Mouse (Mus musculus) neural tube, embryonic 14.5 days (tissue): ENCODE results near the gene Cltc. TPM values are rescaled to one million over a fixed set of nuclear protein-coding genes. Genes with fewer than 3 reads are reported as not detected.
"Not testable (repeated sequence)": the region's sequence is repeated elsewhere in the genome, so short reads cannot be mapped to it uniquely, and the experiment has no call there.

ENCODE experiments used
- ATAC-seq: fragments of 200-750 bp; cut with Nextera tagmentation; 2 replicates; pipeline ENCODE4 v1.8.0; 2017; ENCODE audit warnings: low read depth, mild to moderate bottlenecking, moderate TSS enrichment, moderate library complexity
- H3K27ac ChIP-seq: fragments of 300-500 bp; sonication (generic); 2 replicates; pipeline ENCODE4 v1.5.1; 2014; ENCODE audit warnings: low read depth, mild to moderate bottlenecking, control low read depth, low read length, moderate library complexity, mixed read lengths
- H3K27me3 ChIP-seq: fragments of 300-500 bp; sonication (generic); 2 replicates; pipeline ENCODE4 v1.6.1; 2014; ENCODE audit warnings: low read length; ENCODE audit not compliant: control insufficient read depth, insufficient read depth
- H3K36me3 ChIP-seq: fragments of 300-500 bp; sonication (generic); 2 replicates; pipeline ENCODE4 v1.6.1; 2014; ENCODE audit warnings: low read length, mixed read lengths; ENCODE audit not compliant: control insufficient read depth, insufficient read depth
- H3K4me1 ChIP-seq: fragments of 300-500 bp; sonication (generic); 2 replicates; pipeline ENCODE4 v1.6.1; 2014; ENCODE audit warnings: low read length; ENCODE audit not compliant: control insufficient read depth, insufficient read depth
- H3K4me2 ChIP-seq: fragments of 300-500 bp; sonication (generic); 2 replicates; pipeline ENCODE4 v1.6.1; 2014; ENCODE audit warnings: mild to moderate bottlenecking, low read depth, low read length, control low read depth
- H3K4me3 ChIP-seq: fragments of 300-500 bp; sonication (generic); 2 replicates; pipeline ENCODE4 v1.5.1; 2014; ENCODE audit warnings: low read depth, low read length, control low read depth, mixed read lengths
- H3K9ac ChIP-seq: fragments of 300-500 bp; sonication (generic); replicated peaks from 2 replicates; pipeline ENCODE4 v1.6.1; 2014; ENCODE audit warnings: low read depth, mild to moderate bottlenecking, control low read depth, low read length, mixed read lengths
- H3K9me3 ChIP-seq: fragments of 300-500 bp; sonication (generic); 2 replicates; pipeline ENCODE4 v1.6.1; 2016; ENCODE audit warnings: low read length; ENCODE audit not compliant: control insufficient read depth
- WGBS: fragments of 180-500 bp; shearing (Covaris S2); extraction: QIAGEN DNeasy Blood & Tissue Kit; methylation state at CpG from one replicate; pipeline ENCODE4 v1.1.7; 2014; 5-methylcytosine and 5-hydroxymethylcytosine counted together
- polyA plus RNA-seq: library from polyadenylated mRNA; unstranded; fragments of >200 nt; fragmentation: Nextera tagmentation; extraction: Ambion mirVana; gene quantifications from 2 replicates; pipeline ENCODE4 v1.2.1, GENCODE M21; 2014

The Cltc gene
- 208 and 258 TPM in 2 replicates for polyA plus RNA-seq

GRCm38 (mm10) chr11:86757480-86758371, at the start of gene Cltc:
TSS of gene Cltc (minus strand) at chr11:86757565.
- H3K4me2 ChIP-seq: peak within 1 kb of the TSS; percentile 86
- ATAC-seq: peak; percentile 97
- H3K4me3 ChIP-seq: peak within 1 kb of the TSS; percentile 79
- H3K36me3 ChIP-seq: no peaks in the 10 kb centered on the region
- peak within 1 kb of the TSS; percentile 91 for H3K9ac ChIP-seq
- H3K9me3 ChIP-seq: no peaks in the 10 kb centered on the region
- peaks cover 14% of the 10 kb centered on the region; the same call in 1 of the 2 replicates for H3K4me1 ChIP-seq
- no peaks in the 10 kb centered on the region for H3K27me3 ChIP-seq
- under 1% methylated on average over 70 of the region's 73 CpGs for WGBS
- peak within 1 kb of the TSS; percentile 98 for H3K27ac ChIP-seq

GRCm38 (mm10) chr11:86807001-86807477, 49.7 kb upstream of the Cltc start:
- Histone ChIP-seq H3K4me1 (peaks cover 9% of the 10 kb centered on the region), H3K4me2 (peak overlapping the region; percentile 60), H3K9me3 (no peaks in the 10 kb centered on the region), H3K4me3 (peak overlapping the region; percentile 86), H3K27ac (peak overlapping the region; percentile 75), H3K27me3 (no peaks in the 10 kb centered on the region), H3K36me3 (peaks cover 13% of the 10 kb centered on the region; the same call in 1 of the 2 replicates), H3K9ac (peak overlapping the region; percentile 41)
- ATAC-seq: peak; percentile 90
- 0% methylated on average over 25 of the region's 25 CpGs for WGBS

- Histone ChIP-seq H3K27me3 (no peaks in the 10 kb centered on the region), H3K9me3 (no peaks in the 10 kb centered on the region), H3K9ac (no peak overlapping the region), H3K36me3 (peaks cover 32% of the 10 kb centered on the region), H3K27ac (no peak overlapping the region), H3K4me1 (no peaks in the 10 kb centered on the region), H3K4me3 (no peak overlapping the region), H3K4me2 (no peak overlapping the region)
- ATAC-seq: no peak
- WGBS: 81% methylated on average over 1 of the region's 1 CpGs
These were observed 36.8 kb upstream of the Cltc start for GRCm38 (mm10) chr11:86794161-86794560.

- WGBS: 98% methylated on average over 5 of the region's 5 CpGs
- H3K9ac ChIP-seq, H3K4me2 ChIP-seq, H3K27ac ChIP-seq, H3K4me1 ChIP-seq, H3K4me3 ChIP-seq, ATAC-seq, H3K9me3 ChIP-seq, H3K27me3 ChIP-seq: not testable (repeated sequence)
- peaks cover 26% of the 10 kb centered on the region for H3K36me3 ChIP-seq
These were observed 30.1 kb upstream of the Cltc start for GRCm38 (mm10) chr11:86787436-86787835.

GRCm38 (mm10) chr11:86785767-86786166, 28.4 kb upstream of the Cltc start:
- no peak overlapping the region for H3K4me2 ChIP-seq
- H3K27ac ChIP-seq: no peak overlapping the region
- no peak for ATAC-seq
- no peak overlapping the region for H3K9ac ChIP-seq
- H3K27me3 ChIP-seq: no peaks in the 10 kb centered on the region
- 95% methylated on average over 2 of the region's 2 CpGs for WGBS
- no peaks in the 10 kb centered on the region for H3K9me3 ChIP-seq
- H3K4me1 ChIP-seq: no peaks in the 10 kb centered on the region
- no peak overlapping the region for H3K4me3 ChIP-seq
- H3K36me3 ChIP-seq: peaks cover 26% of the 10 kb centered on the region

GRCm38 (mm10) chr11:86769884-86770283, 12.5 kb upstream of the Cltc start:
- 92% methylated on average over 4 of the region's 4 CpGs for WGBS
- H3K9ac ChIP-seq: no peak overlapping the region
- no peaks in the 10 kb centered on the region for H3K4me1 ChIP-seq
- no peak overlapping the region for H3K27ac ChIP-seq
- no peak overlapping the region for H3K4me2 ChIP-seq
- H3K27me3 ChIP-seq: no peaks in the 10 kb centered on the region
- no peak overlapping the region for H3K4me3 ChIP-seq
- no peak for ATAC-seq
- H3K36me3 ChIP-seq: peaks cover 27% of the 10 kb centered on the region
- no peaks in the 10 kb centered on the region for H3K9me3 ChIP-seq

GRCm38 (mm10) chr11:86764501-86764900, 7.1 kb upstream of the Cltc start:
- H3K36me3 ChIP-seq: peaks cover under 1% of the 10 kb centered on the region; the same call in 1 of the 2 replicates
- H3K4me1 ChIP-seq: no peaks in the 10 kb centered on the region
- H3K4me2 ChIP-seq: no peak overlapping the region
- WGBS: 91% methylated on average over 2 of the region's 2 CpGs
- no peak for ATAC-seq
- H3K27me3 ChIP-seq: no peaks in the 10 kb centered on the region
- H3K9me3 ChIP-seq: no peaks in the 10 kb centered on the region
- no peak overlapping the region for H3K9ac ChIP-seq
- H3K4me3 ChIP-seq: no peak overlapping the region
- no peak overlapping the region for H3K27ac ChIP-seq

- 94% methylated on average over 11 of the region's 11 CpGs for WGBS
These were observed 5.8 kb upstream of the Cltc start for GRCm38 (mm10) chr11:86763127-86763526.

GRCm38 (mm10) chr11:86760357-86760756, 3.0 kb upstream of the Cltc start:
- Histone ChIP-seq H3K4me2 (no peak overlapping the region), H3K4me3 (no peak overlapping the region), H3K27ac (no peak overlapping the region), H3K9me3 (no peaks in the 10 kb centered on the region), H3K4me1 (peaks cover 7% of the 10 kb centered on the region; the same call in 1 of the 2 replicates), H3K9ac (no peak overlapping the region), H3K27me3 (no peaks in the 10 kb centered on the region), H3K36me3 (no peaks in the 10 kb centered on the region)
- ATAC-seq: no peak

More at GRCm38 (mm10) chr11:86763127-86763526, 5.8 kb upstream of the Cltc start:
- not testable (repeated sequence) for H3K4me2 ChIP-seq, ATAC-seq, H3K36me3 ChIP-seq, H3K4me3 ChIP-seq, H3K27me3 ChIP-seq, H3K9me3 ChIP-seq, H3K27ac ChIP-seq, H3K9ac ChIP-seq, H3K4me1 ChIP-seq
